Mouse (Mus musculus): Measurements from ENCODE around the gene Dera.

DNA sequence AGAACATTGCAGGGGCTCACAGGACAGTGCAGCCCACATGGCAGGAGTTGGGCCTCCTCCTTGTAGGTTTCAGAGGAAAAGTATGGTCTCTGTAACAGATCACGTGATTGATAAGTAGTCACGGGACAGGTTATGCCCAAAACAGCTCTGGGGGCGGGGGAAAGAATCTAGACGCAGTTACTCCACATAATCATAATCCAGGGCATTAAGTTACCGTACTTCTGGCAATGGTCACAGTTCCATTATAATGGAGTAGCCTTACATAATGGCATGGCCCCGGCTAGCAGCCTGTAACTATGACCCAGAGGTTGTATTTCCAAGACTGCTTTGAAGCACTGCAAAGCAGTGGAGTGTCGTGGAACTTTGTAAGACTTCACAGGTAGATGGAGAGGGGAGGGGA, 49.8 kb downstream of the Dera start:
- TF ChIP-seq POLR2A (IDR thresholded peaks at IDR 0.05; ENCODE audit: borderline replicate concordance, low read depth, low read length), result no peak
- no peak for TF ChIP-seq CTCF (IDR thresholded peaks at IDR 0.05; ENCODE audit: low read depth, low read length)
